Mouse (Mus musculus): Measurements from ENCODE around the gene Olfr24. TPM values are rescaled to one million over a fixed set of nuclear protein-coding genes. Genes with fewer than 3 reads are reported as not detected.
"Not testable (repeated sequence)": the region's sequence is repeated elsewhere in the genome, so short reads cannot be mapped to it uniquely, and the experiment has no call there.

Gene Olfr24
- not detected for total RNA-seq (2021)
- long read RNA-seq, experiment 1 = 0 reads
- long read RNA-seq, experiment 2 = 0 reads

DNA sequence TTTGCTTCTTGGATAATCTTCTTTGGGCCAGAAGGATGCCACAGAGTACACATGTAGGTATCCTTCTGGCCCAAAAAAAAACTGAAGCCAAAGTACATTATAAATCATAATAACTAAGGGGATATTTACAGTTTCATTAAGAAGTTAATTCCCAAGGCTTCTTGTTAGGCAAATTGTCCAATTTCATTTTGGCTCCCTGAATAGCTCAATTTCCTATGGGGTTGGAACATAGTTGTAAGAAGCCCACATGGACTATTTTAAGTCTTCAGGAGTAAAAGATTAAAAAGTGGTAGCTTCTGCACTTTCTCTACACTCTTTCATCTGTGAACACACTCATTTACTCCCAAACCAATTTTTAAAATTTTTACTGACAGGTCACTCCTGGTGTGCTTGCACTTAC is at the start of gene Olfr24:
Gene Olfr24 (minus strand): TSS at position 101 of the 400 bp plus-strand sequence.
- DNase-seq (ENCODE audit: low spot score) = no peak

DNA sequence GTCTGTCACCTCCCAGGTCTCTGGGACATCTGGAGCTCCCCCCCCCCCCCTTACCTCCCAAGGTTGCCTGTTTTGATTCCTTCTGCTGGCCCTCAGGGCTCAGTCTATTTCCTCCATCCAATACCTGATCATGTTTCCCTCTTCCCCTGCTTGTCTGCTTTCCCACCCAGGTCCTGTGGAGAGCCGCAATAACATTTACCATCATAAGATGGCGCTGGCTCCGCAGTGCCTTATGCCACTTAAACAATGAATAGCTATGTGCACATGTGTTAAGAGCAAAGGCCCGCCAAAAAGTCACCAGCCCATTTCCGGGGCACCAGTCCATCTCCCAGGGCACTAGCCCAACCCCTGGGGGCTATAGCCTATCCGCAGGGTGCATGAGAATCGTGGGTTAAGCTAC is 21.5 kb upstream of the Olfr24 start:
- DNase-seq (ENCODE audit: low spot score) = no peak

DNA sequence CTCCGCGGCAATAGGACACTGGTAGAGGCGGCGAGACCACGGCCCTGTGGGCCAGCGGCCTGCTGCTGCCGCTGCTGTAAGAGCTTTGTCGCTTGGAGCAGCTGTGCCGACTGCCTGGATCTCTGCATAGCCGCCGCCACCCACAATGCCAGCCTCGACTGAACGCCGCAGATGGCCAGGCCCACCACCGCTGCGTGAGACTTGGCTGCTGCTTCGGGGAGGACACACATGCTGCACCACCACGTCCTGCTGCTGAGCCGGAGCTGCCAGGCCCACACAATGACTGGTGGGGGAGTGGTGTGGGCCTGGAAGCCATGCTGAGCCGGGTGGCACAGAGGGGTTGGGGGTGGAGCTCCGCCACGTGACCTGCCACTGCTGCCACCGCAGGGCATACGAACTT is 15.7 kb upstream of the Olfr24 start:
- no peak for DNase-seq (ENCODE audit: low spot score)

DNA sequence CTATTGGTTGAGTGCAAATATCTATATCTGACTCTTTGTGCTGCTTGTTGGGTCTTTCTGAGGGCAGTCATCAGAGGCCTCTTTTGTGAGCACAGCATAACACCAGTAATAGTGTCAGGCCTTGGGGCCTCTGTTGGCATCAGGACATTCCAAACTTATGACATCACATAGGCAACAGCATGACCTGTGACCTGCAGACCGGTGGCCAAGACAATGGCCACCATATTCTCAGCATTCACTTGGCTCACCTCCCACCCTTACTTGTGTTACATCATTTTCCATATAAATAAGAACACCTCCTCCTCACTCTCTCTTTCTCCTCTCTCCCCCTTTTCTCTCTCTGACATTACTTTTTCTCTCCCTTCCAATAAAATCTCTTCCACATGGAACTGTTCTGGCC is 15.2 kb upstream of the Olfr24 start:
- DNase-seq (ENCODE audit: low spot score) = no peak

DNA sequence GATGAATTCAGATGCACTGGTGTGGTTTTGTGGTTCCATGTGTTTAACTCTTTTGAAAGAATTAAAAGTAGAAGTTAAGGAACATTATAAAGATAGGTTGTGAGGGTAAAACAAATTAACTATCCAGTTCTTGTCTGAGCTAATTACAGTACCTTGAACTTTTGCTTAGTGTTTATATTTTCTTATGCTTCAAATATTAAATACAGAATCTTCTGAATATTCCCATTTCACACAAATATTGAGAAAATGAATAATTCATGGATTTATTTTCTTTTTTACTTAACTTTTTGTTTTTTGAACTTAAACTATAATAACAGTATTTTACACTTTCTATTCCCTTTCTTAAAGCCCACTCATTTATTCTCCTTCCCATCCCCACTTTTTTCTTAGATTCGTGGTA is 8.2 kb downstream of the Olfr24 start:
- no peak for DNase-seq (ENCODE audit: low spot score)

DNA sequence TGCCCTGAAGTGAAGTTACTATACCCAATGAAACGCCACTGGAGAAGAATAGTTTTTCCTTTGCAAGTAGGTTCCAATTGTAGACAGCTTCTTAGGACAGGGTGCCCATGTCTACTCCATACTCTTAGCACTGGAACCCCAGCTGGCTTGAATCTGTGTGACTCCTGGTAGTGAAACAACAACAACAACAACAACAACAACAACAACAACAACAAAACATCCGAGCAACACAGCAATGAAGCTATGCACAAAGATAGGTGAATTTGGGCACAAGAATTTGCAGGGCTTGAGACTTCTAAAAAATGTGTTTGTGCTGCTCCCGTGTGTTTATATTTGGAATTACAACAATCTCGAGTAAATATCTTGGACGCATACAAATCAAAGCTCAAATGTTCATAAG is 19.2 kb downstream of the Olfr24 start:
- no peak for DNase-seq (ENCODE audit: low spot score)

DNA sequence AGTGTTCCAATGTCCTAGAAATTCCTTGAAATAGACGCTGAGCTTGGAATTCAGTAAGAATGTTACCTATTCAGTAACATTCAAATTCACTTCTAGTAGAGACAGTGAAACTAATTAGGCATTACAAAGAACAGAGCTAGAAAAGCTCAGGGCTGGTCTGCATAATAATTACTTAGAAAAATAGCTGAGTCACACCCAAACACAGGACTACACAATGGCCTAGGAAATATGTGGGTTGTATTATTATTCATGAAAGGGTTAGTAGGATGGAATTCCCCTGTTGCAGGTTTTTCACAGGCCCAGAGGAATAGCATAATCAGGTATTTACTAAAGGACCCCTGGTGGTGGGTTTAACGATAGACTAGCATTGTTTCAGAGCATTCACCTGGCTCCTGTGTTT is 29.6 kb downstream of the Olfr24 start:
- not testable (repeated sequence) for DNase-seq (ENCODE audit: low spot score)

DNA sequence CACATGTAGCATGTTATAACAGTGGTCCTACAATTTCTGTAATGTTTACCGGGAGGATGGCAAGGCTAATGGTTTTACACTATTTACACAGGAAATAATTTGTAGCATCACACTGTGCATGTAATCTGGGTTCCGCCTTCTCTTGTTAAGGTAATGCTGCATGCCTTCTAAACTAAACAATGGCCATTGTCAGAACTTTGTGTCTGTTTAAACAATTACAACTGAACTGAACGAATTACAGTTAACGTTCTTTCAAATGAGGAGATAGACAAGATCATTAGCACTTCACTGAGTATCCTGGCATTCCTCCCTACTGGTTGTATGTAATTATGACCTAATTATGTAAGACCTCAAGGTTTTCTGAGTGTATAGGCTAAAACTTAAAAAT is 41.1 kb downstream of the Olfr24 start:
- DNase-seq (ENCODE audit: low spot score) = no peak

DNA sequence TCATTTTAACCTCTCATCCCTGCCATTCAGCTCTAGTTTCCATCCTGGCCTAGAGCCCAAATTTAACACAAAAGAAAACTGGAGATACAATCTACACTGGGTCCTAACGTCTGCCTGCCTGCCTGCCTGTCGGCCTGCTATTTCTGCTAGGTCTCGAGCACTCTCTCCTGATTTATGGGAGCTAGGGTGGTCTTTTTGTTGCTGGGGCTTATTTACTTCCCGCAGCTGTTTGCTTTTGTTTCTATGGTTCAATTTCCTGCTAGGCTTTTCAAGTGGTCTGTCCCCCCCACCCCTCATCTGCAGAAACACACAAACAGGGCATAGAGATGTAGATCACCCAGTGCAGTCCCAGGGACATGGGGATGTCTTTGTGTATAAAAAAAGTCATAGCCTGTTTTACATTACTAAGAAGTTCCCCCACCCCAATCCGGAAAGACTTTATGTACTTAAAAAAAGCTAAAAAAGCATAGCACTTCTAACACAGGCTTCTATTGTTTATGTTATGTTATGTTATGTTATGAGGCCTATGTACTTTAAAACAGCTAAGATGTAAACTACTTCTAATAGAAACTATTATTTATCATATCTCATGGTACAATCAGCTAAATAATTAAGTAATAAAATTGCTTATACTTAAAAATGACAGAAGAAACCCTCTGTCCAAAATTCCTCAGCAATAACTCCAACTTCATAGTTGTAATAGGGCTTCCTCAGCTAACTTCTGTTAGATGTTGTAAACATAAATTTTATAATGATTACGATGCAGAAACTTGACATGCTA is 41.7 kb downstream of the Olfr24 start:
- DNase-seq (ENCODE audit: low spot score) = no peak

DNA sequence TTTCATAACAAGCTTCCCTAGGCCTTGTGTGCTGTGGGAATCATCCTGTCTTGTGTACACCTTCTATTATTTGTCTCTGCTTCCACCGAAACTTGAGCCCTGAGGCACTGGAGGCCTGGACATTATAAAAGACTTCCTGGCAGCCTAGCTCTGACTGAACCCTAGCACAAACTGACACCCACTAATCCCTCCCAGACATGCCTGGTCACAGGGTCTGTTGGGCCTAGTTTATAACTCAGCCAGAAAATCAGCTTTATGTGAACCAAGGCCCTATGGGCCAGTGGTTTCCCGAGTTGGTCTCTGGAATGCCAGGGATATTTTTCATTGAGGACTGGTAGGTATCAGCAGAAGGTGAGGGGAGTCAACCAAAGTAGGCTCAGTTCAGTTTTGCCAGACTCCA is 42.8 kb downstream of the Olfr24 start:
- no peak for DNase-seq (ENCODE audit: low spot score)

DNA sequence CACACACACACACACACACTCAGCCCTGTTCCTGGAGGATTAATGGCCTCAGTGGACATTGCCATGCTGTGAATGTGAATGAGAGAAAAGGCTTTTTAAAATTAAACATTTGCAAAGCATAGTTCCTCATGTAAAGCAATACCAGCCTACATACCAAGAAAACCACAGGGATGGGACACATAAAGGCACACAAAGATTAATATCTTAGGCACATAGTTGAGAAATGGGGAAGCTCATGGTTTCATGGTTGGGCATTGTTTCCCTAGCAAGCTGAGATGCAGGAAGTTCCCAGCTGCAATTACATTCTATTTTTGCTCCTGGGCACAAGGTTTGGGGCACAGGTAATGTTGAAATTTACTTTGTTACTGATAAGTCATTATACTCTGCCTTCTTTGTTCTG is 58.2 kb downstream of the Olfr24 start:
- no peak for DNase-seq (ENCODE audit: low spot score)

Other genes with a start within 250 kb of the Olfr24 start
- under 1 TPM in 1 of 2 experiments, not detected in 1; 0.02 TPM for gene Muc16, start 89.5 kb downstream of the Olfr24 start, total RNA-seq (2021)
- not detected for gene Olfr828, start 55.5 kb upstream of the Olfr24 start, total RNA-seq (2021)
- gene Olfr829, start 90.9 kb upstream of the Olfr24 start, total RNA-seq (2021) = not detected
- gene Olfr830, start 110.7 kb upstream of the Olfr24 start, total RNA-seq (2021) = not detected
- gene Olfr832, start 173.1 kb upstream of the Olfr24 start, total RNA-seq (2021) = not detected
- not detected for gene Olfr834, start 224.0 kb upstream of the Olfr24 start, total RNA-seq (2021)

Measured in gastrocnemius, adult 18-20 months (tissue).